Mouse (Mus musculus): ENCODE results near the gene Papss1. TPM values are rescaled to one million over a fixed set of nuclear protein-coding genes. Genes with fewer than 3 reads are reported as not detected.
A peak's percentile ranks its signal among the peaks of the same experiment; 100 is the strongest.
"Not testable (repeated sequence)": the region's sequence is repeated elsewhere in the genome, so short reads cannot be mapped to it uniquely, and the experiment has no call there.

Papss1 gene
- 24.9 and 27.4 TPM in 2 replicates for total RNA-seq (2017)

- peak; percentile 98 for ATAC-seq (replicated peaks; ENCODE audit: low read depth, poor library complexity, severe bottlenecking)
Observed at GRCm38 (mm10) chr3:131564430-131565256, at the start of gene Papss1. Gene Papss1, plus strand, starts transcription at chr3:131564768.

GRCm38 (mm10) chr3:131516332-131516999 is 48.1 kb upstream of the Papss1 start:
- ATAC-seq (replicated peaks; ENCODE audit: low read depth, poor library complexity, severe bottlenecking): no peak

GRCm38 (mm10) chr3:131517756-131518155 is 46.8 kb upstream of the Papss1 start:
- ATAC-seq (replicated peaks; ENCODE audit: low read depth, poor library complexity, severe bottlenecking): no peak

- no peak for ATAC-seq (replicated peaks; ENCODE audit: low read depth, poor library complexity, severe bottlenecking)
Observed at GRCm38 (mm10) chr3:131521206-131521605, 43.4 kb upstream of the Papss1 start.

- peak; percentile 52; the same call in 1 of the 2 replicates for ATAC-seq (replicated peaks; ENCODE audit: low read depth, poor library complexity, severe bottlenecking)
Observed at GRCm38 (mm10) chr3:131522243-131522642, 42.3 kb upstream of the Papss1 start.

- no peak for ATAC-seq (replicated peaks; ENCODE audit: low read depth, poor library complexity, severe bottlenecking)
Observed at GRCm38 (mm10) chr3:131523749-131524148, 40.8 kb upstream of the Papss1 start.

GRCm38 (mm10) chr3:131524210-131524609 is 40.4 kb upstream of the Papss1 start:
- no peak for ATAC-seq (replicated peaks; ENCODE audit: low read depth, poor library complexity, severe bottlenecking)

- ATAC-seq (replicated peaks; ENCODE audit: low read depth, poor library complexity, severe bottlenecking): 0 out of 2 replicates have a peak, but pooled peaks have one; percentile 45
Observed at GRCm38 (mm10) chr3:131524779-131525178, 39.8 kb upstream of the Papss1 start.

GRCm38 (mm10) chr3:131525229-131525628 is 39.3 kb upstream of the Papss1 start:
- ATAC-seq (replicated peaks; ENCODE audit: low read depth, poor library complexity, severe bottlenecking): no peak

GRCm38 (mm10) chr3:131541244-131541942 is 23.2 kb upstream of the Papss1 start:
- ATAC-seq (replicated peaks; ENCODE audit: low read depth, poor library complexity, severe bottlenecking): no peak

- not testable (repeated sequence) for ATAC-seq (replicated peaks; ENCODE audit: low read depth, poor library complexity, severe bottlenecking)
Observed at GRCm38 (mm10) chr3:131547562-131547961, 17.0 kb upstream of the Papss1 start.

GRCm38 (mm10) chr3:131550046-131550445 is 14.5 kb upstream of the Papss1 start:
- no peak for ATAC-seq (replicated peaks; ENCODE audit: low read depth, poor library complexity, severe bottlenecking)

- ATAC-seq (replicated peaks; ENCODE audit: low read depth, poor library complexity, severe bottlenecking): peak; percentile 94
Observed at GRCm38 (mm10) chr3:131552349-131553254, 12.0 kb upstream of the Papss1 start.

- ATAC-seq (replicated peaks; ENCODE audit: low read depth, poor library complexity, severe bottlenecking): no peak
Observed at GRCm38 (mm10) chr3:131555771-131556170, 8.8 kb upstream of the Papss1 start.

- no peak for ATAC-seq (replicated peaks; ENCODE audit: low read depth, poor library complexity, severe bottlenecking)
Observed at GRCm38 (mm10) chr3:131561591-131561990, 3.0 kb upstream of the Papss1 start.

GRCm38 (mm10) chr3:131565257-131565610 is 666 bp downstream of the Papss1 start:
- ATAC-seq (replicated peaks; ENCODE audit: low read depth, poor library complexity, severe bottlenecking): no peak

- no peak for ATAC-seq (replicated peaks; ENCODE audit: low read depth, poor library complexity, severe bottlenecking)
Observed at GRCm38 (mm10) chr3:131566281-131566680, 1.7 kb downstream of the Papss1 start.

GRCm38 (mm10) chr3:131570506-131570905 is 5.9 kb downstream of the Papss1 start:
- ATAC-seq (replicated peaks; ENCODE audit: low read depth, poor library complexity, severe bottlenecking): no peak

- no peak for ATAC-seq (replicated peaks; ENCODE audit: low read depth, poor library complexity, severe bottlenecking)
Observed at GRCm38 (mm10) chr3:131573555-131573954, 9.0 kb downstream of the Papss1 start.

Measured in common myeloid progenitor, adult 5-6 weeks (primary cell).